Mouse (Mus musculus): ENCODE data around the gene Grb10. TPM values are rescaled to one million over a fixed set of nuclear protein-coding genes. Genes with fewer than 3 reads are reported as not detected.

The Grb10 gene
- polyA plus RNA-seq, 1 experiment from 2014 or later: 434 TPM

DNA sequence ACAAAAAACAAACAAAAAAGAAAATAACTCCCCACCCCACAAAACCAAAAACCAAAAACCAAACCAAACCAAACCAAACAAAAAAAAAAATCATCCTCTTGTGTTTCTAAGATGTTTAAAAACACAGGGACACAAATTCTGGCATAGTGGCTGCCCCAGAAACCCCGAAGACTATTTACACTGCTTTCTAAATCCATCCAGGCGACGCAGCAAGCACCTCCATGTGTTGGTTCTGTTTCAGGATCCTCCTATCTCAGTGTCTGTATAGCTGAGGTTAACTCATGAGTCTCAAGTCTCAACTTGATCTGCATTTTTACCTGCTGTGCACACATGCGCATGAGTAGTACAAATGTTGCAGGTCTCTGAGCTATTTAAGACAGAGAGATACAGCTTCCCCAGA lies 1.9 kb upstream of the Grb10 start:
- no peak overlapping the region for H3K4me3 ChIP-seq
- H3K9ac ChIP-seq: no peak overlapping the region
- no peaks in the 10 kb centered on the region for H3K36me3 ChIP-seq
- H3K4me1 ChIP-seq: peaks cover 10% of the 10 kb centered on the region
- 86% methylated on average over 4 of the region's 4 CpGs for WGBS
- ATAC-seq (ENCODE audit: insufficient number of reproducible peaks, low FRiP score, low TSS enrichment, low read depth): no peak
- H3K27ac ChIP-seq: no peak overlapping the region
- H3K27me3 ChIP-seq: peaks cover 59% of the 10 kb centered on the region
- no peak overlapping the region for H3K4me2 ChIP-seq
- H3K9me3 ChIP-seq: no peaks in the 10 kb centered on the region

DNA sequence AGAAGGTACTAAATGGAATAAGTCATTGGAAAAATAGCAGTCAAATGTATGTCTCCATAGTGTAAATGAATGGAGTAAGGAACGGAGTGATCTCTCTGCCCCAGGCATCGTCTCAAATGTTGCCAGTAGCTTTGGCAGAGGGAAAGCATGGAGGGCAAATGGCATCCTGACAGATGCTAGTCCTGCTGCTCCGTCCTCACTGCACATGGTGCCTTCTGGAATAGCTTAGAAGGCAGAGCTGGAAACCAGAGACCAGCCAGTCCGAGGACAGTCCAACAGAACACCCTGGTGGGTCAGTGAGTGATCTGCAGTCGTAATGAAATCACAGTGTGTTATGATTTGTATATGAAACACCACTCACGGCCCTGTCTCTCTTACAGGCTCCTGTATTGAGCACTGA lies 1.3 kb upstream of the Grb10 start:
- peaks cover 10% of the 10 kb centered on the region for H3K4me1 ChIP-seq
- H3K27ac ChIP-seq: no peak overlapping the region
- H3K9me3 ChIP-seq: no peaks in the 10 kb centered on the region
- H3K36me3 ChIP-seq: no peaks in the 10 kb centered on the region
- no peak overlapping the region for H3K4me2 ChIP-seq
- H3K4me3 ChIP-seq: no peak overlapping the region
- peaks cover 66% of the 10 kb centered on the region for H3K27me3 ChIP-seq
- H3K9ac ChIP-seq: no peak overlapping the region
- WGBS: 61% methylated on average over 6 of the region's 6 CpGs
- ATAC-seq (ENCODE audit: insufficient number of reproducible peaks, low FRiP score, low TSS enrichment, low read depth): no peak

DNA sequence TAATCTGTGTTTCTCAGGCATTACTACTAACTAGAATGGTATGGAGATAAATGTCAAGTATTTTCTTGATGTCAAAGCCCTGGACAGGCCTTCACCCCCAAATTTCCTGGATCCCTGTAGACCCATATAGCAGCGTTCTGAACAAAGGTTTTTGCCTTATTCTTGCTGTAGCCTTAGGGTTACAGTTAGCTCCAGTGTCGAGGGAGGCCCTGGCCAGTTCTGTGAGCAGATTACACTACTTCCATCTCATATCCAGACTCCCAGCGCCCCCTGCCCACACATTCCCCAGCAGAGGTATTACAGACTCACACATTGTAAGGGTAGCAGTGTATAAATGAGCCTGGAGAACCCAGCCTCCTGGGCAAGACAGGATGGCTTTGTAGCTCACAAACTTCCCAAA lies 615 bp upstream of the Grb10 start:
- H3K36me3 ChIP-seq: no peaks in the 10 kb centered on the region
- H3K4me2 ChIP-seq: no peak overlapping the region
- no peak for ATAC-seq (ENCODE audit: insufficient number of reproducible peaks, low FRiP score, low TSS enrichment, low read depth)
- H3K27ac ChIP-seq: no peak overlapping the region
- H3K4me3 ChIP-seq: no peak overlapping the region
- H3K9me3 ChIP-seq: no peaks in the 10 kb centered on the region
- H3K27me3 ChIP-seq: peaks cover 71% of the 10 kb centered on the region
- 16% methylated on average over 3 of the region's 3 CpGs for WGBS
- H3K9ac ChIP-seq: no peak overlapping the region
- H3K4me1 ChIP-seq: peaks cover 10% of the 10 kb centered on the region

DNA sequence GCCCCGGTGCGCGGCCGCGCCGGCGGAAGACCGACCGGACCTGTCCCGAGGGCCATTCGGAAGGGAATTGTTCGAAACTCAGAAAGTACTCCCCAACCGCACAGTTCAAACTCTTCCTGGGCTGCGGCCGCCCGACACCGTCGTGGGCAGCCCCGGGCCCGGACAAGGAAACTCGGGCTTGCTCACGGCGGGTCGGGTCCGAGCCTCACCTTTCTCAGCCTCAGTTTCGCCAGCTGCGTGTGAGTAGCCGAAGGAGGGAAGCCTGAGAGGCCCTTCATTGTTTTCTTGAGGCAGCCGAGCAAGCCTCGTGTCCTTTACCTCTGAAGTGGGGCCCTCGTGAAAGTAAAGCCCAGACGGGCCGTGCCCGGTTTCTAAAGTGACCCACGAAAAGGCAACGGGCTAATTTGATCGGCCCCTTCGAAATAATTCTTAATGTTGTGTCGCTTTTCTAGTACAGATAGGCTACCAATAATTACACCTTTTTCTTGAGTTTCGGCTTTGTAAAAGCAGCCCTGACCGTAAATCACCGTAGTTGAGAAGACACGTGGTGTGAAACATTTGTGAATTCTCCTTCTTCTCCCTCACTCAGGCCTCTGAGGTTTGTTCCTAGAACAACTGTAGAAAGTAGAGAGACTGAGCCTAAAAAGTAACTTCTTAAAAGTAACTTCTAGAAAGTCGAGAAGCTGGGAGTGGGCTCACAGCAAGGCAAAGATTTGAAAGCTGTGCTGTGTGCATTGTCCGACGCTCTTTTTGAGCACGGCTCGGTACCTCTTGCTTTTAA lies 604 bp downstream of the Grb10 start:
- 0 out of 2 replicates have a peak, but pooled peaks have one; percentile 4 for ATAC-seq (ENCODE audit: insufficient number of reproducible peaks, low FRiP score, low TSS enrichment, low read depth)
- H3K9me3 ChIP-seq: no peaks in the 10 kb centered on the region
- WGBS: 4% methylated on average over 48 of the region's 48 CpGs
- H3K4me1 ChIP-seq: peaks cover 14% of the 10 kb centered on the region
- peak overlapping the region; percentile 62 for H3K4me3 ChIP-seq
- H3K9ac ChIP-seq: peak overlapping the region; percentile 54
- peak overlapping the region; percentile 91 for H3K27ac ChIP-seq
- H3K36me3 ChIP-seq: no peaks in the 10 kb centered on the region
- H3K4me2 ChIP-seq: peak overlapping the region; percentile 47
- H3K27me3 ChIP-seq: peaks cover 68% of the 10 kb centered on the region

DNA sequence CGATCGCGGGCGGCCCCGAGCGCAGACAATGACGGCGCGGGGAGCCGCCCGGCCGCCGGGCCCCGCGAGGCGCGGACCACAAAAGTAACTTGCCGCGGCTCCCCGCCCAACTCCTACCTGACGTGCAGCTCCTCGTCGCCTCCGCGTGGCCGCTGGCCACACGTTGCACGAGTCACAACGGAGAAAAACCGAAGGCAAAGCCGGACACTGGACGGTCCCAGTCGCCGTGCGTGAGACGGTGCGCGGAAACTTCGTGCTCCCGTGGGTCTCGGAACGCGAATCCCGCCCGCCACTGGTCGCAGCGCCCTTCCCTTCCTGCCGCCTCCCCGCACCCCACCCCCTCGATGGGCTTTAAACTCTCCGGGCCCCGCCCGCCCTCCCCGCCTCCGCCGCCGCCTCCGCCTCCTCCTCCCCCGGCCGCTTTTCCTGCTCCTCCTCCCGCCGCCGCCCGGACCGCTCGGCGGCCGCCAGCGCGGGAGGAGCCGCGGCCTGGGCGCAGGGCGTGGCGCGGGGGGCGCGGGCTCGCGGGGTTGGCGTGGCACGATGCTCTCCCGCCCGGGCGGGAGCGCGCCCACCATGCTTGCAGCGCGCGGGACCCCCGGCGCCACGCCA lies 1.3 kb downstream of the Grb10 start:
- Histone ChIP-seq H3K4me1 (peaks cover 16% of the 10 kb centered on the region), H3K27me3 (peaks cover 73% of the 10 kb centered on the region), H3K27ac (peak overlapping the region; percentile 94), H3K9me3 (no peaks in the 10 kb centered on the region), H3K36me3 (no peaks in the 10 kb centered on the region), H3K4me3 (peak overlapping the region; percentile 62), H3K9ac (peak overlapping the region; percentile 81), H3K4me2 (peak overlapping the region; percentile 47)
- under 1% methylated on average over 49 of the region's 93 CpGs for WGBS
- ATAC-seq (ENCODE audit: insufficient number of reproducible peaks, low FRiP score, low TSS enrichment, low read depth): peak; percentile 71

DNA sequence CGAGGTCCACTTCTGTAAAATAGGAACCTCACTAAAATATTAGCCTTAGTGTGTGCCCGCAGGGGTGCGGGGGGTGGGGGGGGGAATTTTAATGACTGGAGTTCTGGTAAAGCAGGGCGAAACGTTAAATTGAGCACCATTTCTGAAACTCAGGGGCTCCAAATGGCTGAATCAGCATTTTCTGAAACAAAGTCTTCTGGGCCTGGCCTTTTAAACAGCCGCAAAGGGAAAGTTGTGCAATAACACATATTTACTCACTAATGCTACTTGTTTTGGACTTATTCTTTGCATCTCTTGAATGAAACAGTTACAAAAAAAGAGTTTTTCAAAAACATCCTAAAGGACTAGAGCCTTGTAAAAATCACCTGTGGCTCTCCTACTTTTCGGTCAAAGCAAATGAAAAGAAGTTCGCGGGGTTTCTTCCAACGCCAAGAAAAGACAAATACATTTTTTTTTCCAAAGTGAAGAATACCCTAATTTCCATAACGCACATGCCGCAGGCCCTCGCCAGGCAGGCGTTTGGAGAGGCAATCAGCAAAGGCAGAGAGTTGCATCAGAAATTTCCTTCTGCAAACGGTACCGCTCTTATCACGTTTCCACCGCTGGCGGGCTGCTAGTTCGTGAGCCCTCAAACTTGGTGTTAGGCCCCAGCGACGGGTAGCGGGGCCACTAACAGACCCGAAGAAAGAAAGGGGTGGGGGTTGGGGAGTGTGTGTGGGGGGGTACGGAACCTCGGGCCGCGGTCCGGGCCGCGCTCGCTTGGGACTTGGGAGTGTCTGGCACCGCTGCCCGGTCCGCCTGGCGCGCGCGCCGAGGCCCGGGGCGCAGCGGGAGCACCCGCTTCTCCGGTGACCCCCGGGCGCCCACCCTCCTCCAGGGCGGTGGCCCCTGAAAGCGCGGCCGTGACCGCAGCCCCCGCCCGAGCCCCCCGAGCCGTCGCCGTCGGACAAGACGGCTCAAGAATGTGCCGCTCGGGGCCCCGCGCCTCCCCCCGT lies 2.3 kb downstream of the Grb10 start:
- Histone ChIP-seq H3K9me3 (no peaks in the 10 kb centered on the region), H3K4me2 (peak overlapping the region; percentile 47), H3K4me3 (peak overlapping the region; percentile 62), H3K27me3 (peaks cover 73% of the 10 kb centered on the region), H3K27ac (peak overlapping the region; percentile 94), H3K9ac (peak overlapping the region; percentile 81), H3K36me3 (0 out of 2 replicates have a peak, but pooled peaks cover 3% of the 10 kb centered on the region), H3K4me1 (peaks cover 16% of the 10 kb centered on the region)
- 3% methylated on average over 46 of the region's 65 CpGs for WGBS
- ATAC-seq (ENCODE audit: insufficient number of reproducible peaks, low FRiP score, low TSS enrichment, low read depth): no peak

DNA sequence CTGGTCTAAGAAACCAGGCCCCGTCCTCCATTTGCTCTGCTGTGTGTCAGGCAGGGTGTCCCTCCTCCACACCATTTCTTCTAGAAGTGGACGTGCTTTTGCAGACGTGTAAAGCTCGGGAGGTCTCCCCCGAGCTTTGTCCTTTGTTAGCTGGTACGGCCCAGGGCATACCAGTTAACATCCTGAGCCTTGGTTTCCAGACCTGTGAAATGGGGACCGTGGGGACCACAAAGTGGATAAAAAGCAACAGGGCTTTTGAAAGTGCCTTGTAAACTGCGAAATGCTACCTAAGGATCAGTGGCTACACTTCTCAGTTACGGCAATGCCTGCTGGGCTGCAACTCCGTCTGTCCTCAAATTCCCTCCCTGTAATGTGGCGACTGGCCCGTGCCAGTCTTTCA lies 3.2 kb downstream of the Grb10 start:
- Histone ChIP-seq H3K4me3 (peak overlapping the region; percentile 62), H3K36me3 (0 out of 2 replicates have a peak, but pooled peaks cover 3% of the 10 kb centered on the region), H3K27me3 (peaks cover 73% of the 10 kb centered on the region), H3K4me2 (peak overlapping the region; percentile 47), H3K9ac (peak overlapping the region; percentile 81), H3K4me1 (peaks cover 16% of the 10 kb centered on the region), H3K9me3 (no peaks in the 10 kb centered on the region), H3K27ac (peak overlapping the region; percentile 94)
- no peak for ATAC-seq (ENCODE audit: insufficient number of reproducible peaks, low FRiP score, low TSS enrichment, low read depth)
- WGBS: 7% methylated on average over 12 of the region's 12 CpGs

DNA sequence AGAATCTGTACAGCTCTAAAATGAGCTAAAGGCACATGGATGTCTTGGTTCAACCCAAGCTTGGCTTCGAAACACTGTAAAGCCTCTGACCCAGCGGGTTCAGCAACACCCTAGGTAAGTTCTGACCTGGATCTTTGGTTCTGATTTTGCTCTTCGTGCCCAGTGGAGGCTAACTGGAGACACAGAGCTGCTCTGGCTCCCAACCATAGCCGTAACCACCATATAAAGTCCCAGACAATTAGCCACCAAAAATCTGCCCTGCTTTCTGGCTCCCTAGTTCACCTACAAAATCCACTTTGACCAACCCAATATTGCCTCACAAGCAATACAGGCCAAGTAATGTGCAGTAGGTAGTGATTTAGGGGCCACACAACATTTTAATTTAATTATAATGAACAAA lies 3.7 kb downstream of the Grb10 start:
- Histone ChIP-seq H3K36me3 (0 out of 2 replicates have a peak, but pooled peaks cover 3% of the 10 kb centered on the region), H3K4me1 (peaks cover 16% of the 10 kb centered on the region), H3K27me3 (peaks cover 72% of the 10 kb centered on the region), H3K4me3 (peak overlapping the region; percentile 62), H3K9me3 (no peaks in the 10 kb centered on the region), H3K4me2 (peak overlapping the region; percentile 47), H3K9ac (peak overlapping the region; percentile 33; the same call in 1 of the 2 replicates), H3K27ac (peak overlapping the region; percentile 94)
- WGBS: 50% methylated on average over 4 of the region's 4 CpGs
- no peak for ATAC-seq (ENCODE audit: insufficient number of reproducible peaks, low FRiP score, low TSS enrichment, low read depth)

DNA sequence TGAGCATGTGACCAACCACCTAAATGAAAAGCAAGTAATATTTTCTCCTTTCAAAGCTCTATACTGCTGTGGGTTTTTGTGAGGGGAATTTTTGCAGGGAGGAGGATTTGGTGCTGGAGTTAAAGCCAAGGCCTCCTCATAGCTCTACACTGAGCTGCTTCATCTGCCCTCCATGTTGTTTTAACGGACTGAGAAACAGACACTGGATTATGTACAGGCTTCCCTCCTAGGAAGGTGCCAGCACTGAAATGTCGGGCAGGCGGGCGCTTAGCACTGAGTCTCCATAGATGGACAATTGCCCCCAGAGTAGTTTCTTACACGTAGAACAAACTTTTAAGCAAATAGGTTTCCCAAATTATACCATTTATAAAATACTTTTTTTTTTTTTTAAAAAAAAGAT lies 4.1 kb downstream of the Grb10 start:
- no peaks in the 10 kb centered on the region for H3K9me3 ChIP-seq
- ATAC-seq (ENCODE audit: insufficient number of reproducible peaks, low FRiP score, low TSS enrichment, low read depth): no peak
- H3K27me3 ChIP-seq: peaks cover 72% of the 10 kb centered on the region
- H3K27ac ChIP-seq: peak overlapping the region; percentile 94; the same call in 1 of the 2 replicates
- peaks cover 16% of the 10 kb centered on the region for H3K4me1 ChIP-seq
- H3K9ac ChIP-seq: no peak overlapping the region
- WGBS: 38% methylated on average over 5 of the region's 5 CpGs
- peak overlapping the region; percentile 47 for H3K4me2 ChIP-seq
- 0 out of 2 replicates have a peak, but pooled peaks cover 6% of the 10 kb centered on the region for H3K36me3 ChIP-seq
- H3K4me3 ChIP-seq: peak overlapping the region; percentile 62

DNA sequence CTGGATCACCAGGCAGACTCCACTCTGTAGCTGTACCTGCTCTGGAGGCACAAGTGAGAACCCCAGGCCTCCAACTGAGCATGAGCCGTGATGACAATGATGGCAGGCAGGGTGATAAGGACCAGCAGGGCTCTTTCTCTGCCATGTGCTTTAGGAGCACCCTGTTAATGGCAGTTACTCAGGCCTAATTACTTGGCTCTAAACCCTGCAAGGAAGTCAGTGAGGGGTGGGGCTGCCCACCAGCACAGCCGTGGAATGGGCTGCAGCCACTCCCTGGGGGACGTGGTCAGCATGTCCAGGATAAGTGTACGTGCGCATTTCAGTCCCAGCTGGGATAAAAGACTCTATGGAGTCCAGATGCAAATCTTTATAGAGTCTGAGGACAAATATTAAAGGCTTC lies 5.7 kb downstream of the Grb10 start:
- ATAC-seq (ENCODE audit: insufficient number of reproducible peaks, low FRiP score, low TSS enrichment, low read depth): no peak
- Histone ChIP-seq H3K36me3 (peaks cover 21% of the 10 kb centered on the region), H3K9ac (no peak overlapping the region), H3K27me3 (peaks cover 82% of the 10 kb centered on the region), H3K4me1 (peaks cover 11% of the 10 kb centered on the region), H3K4me3 (peak overlapping the region; percentile 19), H3K27ac (peak overlapping the region; percentile 6; the same call in 1 of the 2 replicates), H3K4me2 (peak overlapping the region; percentile 32), H3K9me3 (0 out of 2 replicates have a peak, but pooled peaks cover 10% of the 10 kb centered on the region)
- WGBS: 23% methylated on average over 5 of the region's 5 CpGs

DNA sequence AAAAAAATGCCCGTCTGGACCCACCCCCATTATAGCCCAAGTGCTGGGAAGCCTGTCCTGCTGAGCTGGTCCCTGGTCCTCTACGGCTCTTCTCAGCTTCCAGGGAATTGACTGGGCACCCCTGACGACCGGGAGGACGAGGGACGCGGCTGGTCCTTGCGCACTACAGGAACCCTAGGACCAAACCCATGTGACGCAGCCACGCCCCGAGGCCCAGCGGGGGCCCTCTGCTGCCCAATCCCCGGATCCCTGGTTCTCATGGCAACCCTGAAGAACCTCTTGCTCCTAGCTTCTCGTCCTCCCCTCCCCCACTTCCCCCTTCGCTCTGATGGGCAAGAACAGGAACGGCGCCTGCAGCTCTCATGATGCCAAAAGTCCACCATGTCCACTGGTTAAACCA lies 11.8 kb downstream of the Grb10 start:
- ATAC-seq (ENCODE audit: insufficient number of reproducible peaks, low FRiP score, low TSS enrichment, low read depth): 0 out of 2 replicates have a peak, but pooled peaks have one; percentile 8
- WGBS: 49% methylated on average over 17 of the region's 17 CpGs
- peak overlapping the region; percentile 33 for H3K4me3 ChIP-seq
- peaks cover 12% of the 10 kb centered on the region for H3K4me1 ChIP-seq
- H3K27ac ChIP-seq: no peak overlapping the region
- peaks cover 27% of the 10 kb centered on the region for H3K9me3 ChIP-seq
- peaks cover 62% of the 10 kb centered on the region for H3K36me3 ChIP-seq
- peak overlapping the region; percentile 57 for H3K4me2 ChIP-seq
- no peak overlapping the region for H3K9ac ChIP-seq
- H3K27me3 ChIP-seq: peaks cover 85% of the 10 kb centered on the region
